Mouse (Mus musculus): ENCODE results near the gene Gm49325.

- TF ChIP-seq CTCF (IDR thresholded peaks at IDR 0.05; ENCODE audit: low read depth) (no peak), EP300 (IDR thresholded peaks at IDR 0.05; ENCODE audit: low read depth) (no peak)
Measured at GRCm38 (mm10) chr10:77638956-77639355, 33.0 kb downstream of the Gm49325 start.
